Mouse (Mus musculus) kidney, adult 2 months (tissue): Measurements from ENCODE around the gene Tradd.

Experiments used
- CTCF ChIP-seq: fragments of 200-500 bp; conservative IDR thresholded peaks from 2 replicates; pipeline ENCODE4 v1.5.1; 2011; ENCODE audit warnings: low read depth, mild to moderate bottlenecking, control low read depth, low read length, moderate library complexity, mixed read lengths; ENCODE audit not compliant: insufficient read depth, insufficient read length
- POLR2A ChIP-seq: fragments of 200-500 bp; IDR thresholded peaks from one replicate; pipeline ENCODE4 v1.6.1; 2011; ENCODE audit warnings: low read depth, low read length, control low read depth

DNA sequence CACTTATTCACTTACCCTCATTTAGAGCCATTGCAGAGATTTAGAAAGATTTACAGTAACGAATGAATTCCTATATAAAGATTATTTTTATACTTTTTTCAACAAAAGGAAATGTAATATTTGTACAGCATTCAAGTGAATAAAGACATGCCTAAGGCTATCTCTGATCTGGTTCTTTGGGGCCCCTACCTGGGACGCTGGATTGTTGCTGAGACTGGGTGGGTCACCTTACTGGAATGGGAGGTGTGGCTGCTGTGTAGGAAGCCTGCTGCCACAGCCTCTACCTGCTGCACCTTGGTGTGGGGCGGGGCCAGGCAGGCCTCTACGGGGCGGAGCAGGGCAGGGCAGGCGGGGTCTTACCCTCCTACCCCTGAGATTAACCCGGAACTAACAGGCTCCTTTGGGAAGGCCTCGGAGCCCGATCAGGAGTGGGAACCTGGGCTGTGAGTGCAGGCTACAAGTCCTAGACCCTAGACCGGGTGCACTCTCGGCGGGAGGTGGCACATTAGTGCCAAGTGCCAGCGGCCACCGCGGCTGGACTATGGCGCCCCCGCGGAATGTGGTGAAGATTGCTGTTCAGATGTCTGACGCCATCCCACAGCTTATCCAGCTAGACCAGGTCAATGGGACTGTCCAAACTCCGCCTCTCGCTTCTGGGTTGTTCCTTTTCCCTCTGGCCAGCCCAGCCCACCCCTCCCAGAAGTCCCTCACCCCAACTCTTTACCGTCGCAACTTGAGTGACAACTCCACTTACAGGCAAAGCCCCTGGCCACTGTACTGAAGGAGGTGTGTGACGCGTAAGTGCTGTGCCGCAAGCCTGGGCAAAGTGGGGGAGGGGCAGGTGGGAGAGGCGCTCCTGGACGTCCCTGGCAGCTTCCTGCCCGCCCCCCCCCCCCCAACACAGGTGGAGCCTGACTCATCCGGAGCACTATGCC is 41.1 kb upstream of the Tradd start, which contains the start of gene Elmo3:
- TF ChIP-seq POLR2A (peak; percentile 77), CTCF (0 out of 2 replicates have a peak, but pooled peaks have one; percentile 4)
